Mouse (Mus musculus) lung, embryonic 14.5 days (tissue): ENCODE data around the gene Phf21a. TPM values are rescaled to one million over a fixed set of nuclear protein-coding genes. Genes with fewer than 3 reads are reported as not detected.

Experiments
- ATAC-seq: fragments of 200-750 bp; cut with Nextera tagmentation; 2 replicates; pipeline ENCODE4 v1.8.0; 2017; ENCODE audit warnings: mild to moderate bottlenecking, moderate TSS enrichment, moderate library complexity; ENCODE audit not compliant: insufficient read depth
- DNase-seq: peaks from one replicate; pipeline ENCODE4 v3.0.0-alpha.2; 2015
- H3K27ac ChIP-seq: fragments of 300-500 bp; sonication (generic); 2 replicates; pipeline ENCODE4 v1.5.1; 2014; ENCODE audit warnings: low read depth, mild to moderate bottlenecking, moderate library complexity
- H3K27me3 ChIP-seq: fragments of 300-500 bp; sonication (generic); 2 replicates; pipeline ENCODE4 v1.6.1; 2014; ENCODE audit warnings: low read length, control low read depth; ENCODE audit not compliant: insufficient read depth
- H3K36me3 ChIP-seq: fragments of 300-500 bp; sonication (generic); 2 replicates; pipeline ENCODE4 v1.6.1; 2014; ENCODE audit warnings: control low read depth; ENCODE audit not compliant: insufficient read depth
- H3K4me1 ChIP-seq: fragments of 300-500 bp; sonication (generic); 2 replicates; pipeline ENCODE4 v1.6.1; 2014; ENCODE audit warnings: antibody characterized with exemption, control low read depth; ENCODE audit not compliant: insufficient read depth
- H3K4me2 ChIP-seq: fragments of 300-500 bp; sonication (generic); 2 replicates; pipeline ENCODE4 v1.6.1; 2014; ENCODE audit warnings: mild to moderate bottlenecking
- H3K4me3 ChIP-seq: fragments of 300-500 bp; sonication (generic); 2 replicates; pipeline ENCODE4 v1.5.1; 2014; ENCODE audit warnings: low read depth, low read length
- H3K9ac ChIP-seq: fragments of 300-500 bp; sonication (generic); 2 replicates; pipeline ENCODE4 v1.6.1; 2014
- H3K9me3 ChIP-seq: fragments of 300-500 bp; sonication (generic); 2 replicates; pipeline ENCODE4 v1.6.1; 2016; ENCODE audit warnings: low read depth, low read length, control low read depth
- CTCF ChIP-seq: IDR thresholded peaks from 2 replicates; pipeline ENCODE4 v1.5.1; 2016; ENCODE audit warnings: antibody characterized with exemption, low read depth
- WGBS: fragments of 180-500 bp; shearing (Covaris S2); extraction: QIAGEN DNeasy Blood & Tissue Kit; methylation state at CpG from one replicate; pipeline ENCODE4 v1.1.7; 2014; 5-methylcytosine and 5-hydroxymethylcytosine counted together
- microRNA counts: library from miRNA; unstranded; fragments of <30 nt; microRNA quantifications from one replicate; lab custom pipeline; 2016
- microRNA-seq: library from miRNA; unstranded; fragments of <30 nt; microRNA quantifications from one replicate; pipeline ENCODE4, GENCODE M21; 2016; ENCODE audit warnings: borderline number of aligned reads
- polyA plus RNA-seq: library from polyadenylated mRNA; unstranded; fragments of >200 nt; fragmentation: Nextera tagmentation; extraction: Ambion mirVana; gene quantifications from 2 replicates; pipeline ENCODE4 v1.2.1, GENCODE M21; 2014

Gene Phf21a
- polyA plus RNA-seq, 1 experiment from 2014 or later, result 26.1 TPM

- Histone ChIP-seq H3K9me3 (no peaks in the 10 kb centered on the region), H3K4me1 (no peaks in the 10 kb centered on the region), H3K27me3 (no peaks in the 10 kb centered on the region), H3K4me2 (no peak overlapping the region), H3K9ac (no peak overlapping the region), H3K27ac (no peak overlapping the region), H3K36me3 (peaks cover 95% of the 10 kb centered on the region), H3K4me3 (no peak overlapping the region)
- WGBS, result 86% methylated on average over 10 of the region's 10 CpGs
- ATAC-seq (no peak), DNase-seq (no peak)
- TF ChIP-seq CTCF, result no peak
These were observed 318.8 kb downstream of the Phf21a start for GRCm38 (mm10) chr2:92411705-92412104.

MicroRNAs within 50 kb of the gene (microRNA counts, 519-probe panel; counts per million panel counts)
- microRNA mmu-miR-1955 (lab: Ali Mortazavi, UCI), result 3,427 counts per million, percentile 70 among the panel's probes with 10 or more counts

Small RNA genes lying within 50 kb of the gene (microRNA-seq; reads per million reads assigned to microRNA genes)
- gene Mir1955 (33.0 reads per million, percentile 36 among the genes with 10 or more reads in this experiment), gene Mir7000 (not detected)

Other genes starting within 250 kb of the Phf21a start
- gene Chrm4, start 165.9 kb upstream of the Phf21a start, polyA plus RNA-seq, result 0.22 and 0.33 TPM in 2 replicates
- 1,044 and 1,097 TPM in 2 replicates for gene Mdk, start 160.8 kb upstream of the Phf21a start, polyA plus RNA-seq
- gene Gm9821, start 147.4 kb upstream of the Phf21a start, polyA plus RNA-seq, result 0.34 and 1.1 TPM in 2 replicates
- 59.2 and 63.9 TPM in 2 replicates for gene Dgkz, start 117.3 kb upstream of the Phf21a start, polyA plus RNA-seq
- gene Creb3l1, start 68.6 kb upstream of the Phf21a start, polyA plus RNA-seq, result 18.6 and 19.3 TPM in 2 replicates